Mouse (Mus musculus): ENCODE measurements around the gene Slc25a48. TPM values are rescaled to one million over a fixed set of nuclear protein-coding genes. Genes with fewer than 3 reads are reported as not detected.

Gene Slc25a48
- total and polyA plus RNA-seq, 3 experiments, result 0.05 TPM; not detected in 2

- TF ChIP-seq GATA1 (IDR thresholded peaks at IDR 0.05; ENCODE audit: borderline replicate concordance, low read length) (no peak), GATA2 (IDR thresholded peaks at IDR 0.05; ENCODE audit: borderline replicate concordance, low read depth, low read length) (no peak), TAL1 (conservative IDR thresholded peaks at IDR 0.05; ENCODE audit: low read depth, low read length) (no peak), CTCF (IDR thresholded peaks at IDR 0.05; ENCODE audit: low read depth, low read length) (no peak), POLR2AphosphoS5 (IDR thresholded peaks at IDR 0.05; ENCODE audit: insufficient replicate concordance, low read depth, low read length) (no peak)
- ATAC-seq (ENCODE audit: extremely low read depth, insufficient number of reproducible peaks, low FRiP score, poor library complexity, severe bottlenecking) (no peak), DNase-seq (ENCODE audit: low spot score) (no peak)
- H3K4me1 ChIP-seq (ENCODE audit: insufficient read depth, low read depth, low read length), result no peaks in the 10 kb centered on the region
- H3K36me3 ChIP-seq (replicated peaks), result no peaks in the 10 kb centered on the region
- no peak overlapping the region for H3K4me3 ChIP-seq (ENCODE audit: low read depth, low read length)
- H3K27me3 ChIP-seq (ENCODE audit: insufficient read depth, low read length), result no peaks in the 10 kb centered on the region
- H3K9me3 ChIP-seq (replicated peaks), result peaks cover 69% of the 10 kb centered on the region
These were observed 25.8 kb upstream of the Slc25a48 start for GRCm38 (mm10) chr13:56412286-56412873.

- Histone ChIP-seq H3K27me3 (ENCODE audit: insufficient read depth, low read length) (no peaks in the 10 kb centered on the region), H3K4me3 (ENCODE audit: low read depth, low read length) (no peak overlapping the region; the same call in 1 of the 2 replicates)
These were observed 19.3 kb upstream of the Slc25a48 start for GRCm38 (mm10) chr13:56418685-56419483.

GRCm38 (mm10) chr13:56419538-56419937 lies 18.6 kb upstream of the Slc25a48 start:
- DNase-seq (ENCODE audit: low spot score) (no peak), ATAC-seq (ENCODE audit: extremely low read depth, insufficient number of reproducible peaks, low FRiP score, poor library complexity, severe bottlenecking) (no peak)
- H3K4me3 ChIP-seq (ENCODE audit: low read depth, low read length), result no peak overlapping the region
- peaks cover 71% of the 10 kb centered on the region for H3K9me3 ChIP-seq (replicated peaks)
- no peaks in the 10 kb centered on the region for H3K4me1 ChIP-seq (ENCODE audit: insufficient read depth, low read depth, low read length)
- no peak for TF ChIP-seq GATA2 (IDR thresholded peaks at IDR 0.05; ENCODE audit: borderline replicate concordance, low read depth, low read length)
- no peak for TF ChIP-seq GATA1 (IDR thresholded peaks at IDR 0.05; ENCODE audit: borderline replicate concordance, low read length)
- TF ChIP-seq CTCF (IDR thresholded peaks at IDR 0.05; ENCODE audit: low read depth, low read length), result no peak
- no peak for TF ChIP-seq POLR2AphosphoS5 (IDR thresholded peaks at IDR 0.05; ENCODE audit: insufficient replicate concordance, low read depth, low read length)
- H3K27me3 ChIP-seq (ENCODE audit: insufficient read depth, low read length), result no peaks in the 10 kb centered on the region
- H3K36me3 ChIP-seq (replicated peaks), result no peaks in the 10 kb centered on the region

More at GRCm38 (mm10) chr13:56418685-56419483, 19.3 kb upstream of the Slc25a48 start:
- ATAC-seq (ENCODE audit: extremely low read depth, insufficient number of reproducible peaks, low FRiP score, poor library complexity, severe bottlenecking), result no peak
- TF ChIP-seq GATA2 (IDR thresholded peaks at IDR 0.05; ENCODE audit: borderline replicate concordance, low read depth, low read length) (no peak), GATA1 (IDR thresholded peaks at IDR 0.05; ENCODE audit: borderline replicate concordance, low read length) (no peak), CTCF (IDR thresholded peaks at IDR 0.05; ENCODE audit: low read depth, low read length) (no peak), TAL1 (conservative IDR thresholded peaks at IDR 0.05; ENCODE audit: low read depth, low read length) (no peak), POLR2AphosphoS5 (IDR thresholded peaks at IDR 0.05; ENCODE audit: insufficient replicate concordance, low read depth, low read length) (no peak)
- Histone ChIP-seq H3K4me1 (ENCODE audit: insufficient read depth, low read depth, low read length) (no peaks in the 10 kb centered on the region), H3K36me3 (replicated peaks) (no peaks in the 10 kb centered on the region), H3K9me3 (replicated peaks) (peaks cover 75% of the 10 kb centered on the region)
- no peak for DNase-seq (ENCODE audit: low spot score)

GRCm38 (mm10) chr13:56422072-56422723 lies 16.0 kb upstream of the Slc25a48 start:
- no peak for DNase-seq (ENCODE audit: low spot score)
- no peak for TF ChIP-seq GATA1 (IDR thresholded peaks at IDR 0.05; ENCODE audit: borderline replicate concordance, low read length)
- TF ChIP-seq TAL1 (conservative IDR thresholded peaks at IDR 0.05; ENCODE audit: low read depth, low read length), result no peak
- no peak for TF ChIP-seq POLR2AphosphoS5 (IDR thresholded peaks at IDR 0.05; ENCODE audit: insufficient replicate concordance, low read depth, low read length)
- no peak for TF ChIP-seq CTCF (IDR thresholded peaks at IDR 0.05; ENCODE audit: low read depth, low read length)
- TF ChIP-seq GATA2 (IDR thresholded peaks at IDR 0.05; ENCODE audit: borderline replicate concordance, low read depth, low read length), result no peak
- ATAC-seq (ENCODE audit: extremely low read depth, insufficient number of reproducible peaks, low FRiP score, poor library complexity, severe bottlenecking), result no peak

GRCm38 (mm10) chr13:56425931-56426330 lies 12.2 kb upstream of the Slc25a48 start:
- TF ChIP-seq POLR2AphosphoS5 (IDR thresholded peaks at IDR 0.05; ENCODE audit: insufficient replicate concordance, low read depth, low read length) (no peak), TAL1 (conservative IDR thresholded peaks at IDR 0.05; ENCODE audit: low read depth, low read length) (no peak), GATA2 (IDR thresholded peaks at IDR 0.05; ENCODE audit: borderline replicate concordance, low read depth, low read length) (no peak), GATA1 (IDR thresholded peaks at IDR 0.05; ENCODE audit: borderline replicate concordance, low read length) (no peak), CTCF (IDR thresholded peaks at IDR 0.05; ENCODE audit: low read depth, low read length) (no peak)
- H3K4me3 ChIP-seq (ENCODE audit: low read depth, low read length), result no peak overlapping the region
- H3K4me1 ChIP-seq (ENCODE audit: insufficient read depth, low read depth, low read length), result no peaks in the 10 kb centered on the region
- DNase-seq (ENCODE audit: low spot score) (no peak), ATAC-seq (ENCODE audit: extremely low read depth, insufficient number of reproducible peaks, low FRiP score, poor library complexity, severe bottlenecking) (no peak)
- no peaks in the 10 kb centered on the region for H3K36me3 ChIP-seq (replicated peaks)
- H3K9me3 ChIP-seq (replicated peaks), result peaks cover 81% of the 10 kb centered on the region
- H3K27me3 ChIP-seq (ENCODE audit: insufficient read depth, low read length), result no peaks in the 10 kb centered on the region

More at GRCm38 (mm10) chr13:56422072-56422723, 16.0 kb upstream of the Slc25a48 start:
- no peak overlapping the region for H3K4me3 ChIP-seq (ENCODE audit: low read depth, low read length)
- H3K27me3 ChIP-seq (ENCODE audit: insufficient read depth, low read length), result no peaks in the 10 kb centered on the region
- H3K9me3 ChIP-seq (replicated peaks), result peaks cover 77% of the 10 kb centered on the region
- H3K4me1 ChIP-seq (ENCODE audit: insufficient read depth, low read depth, low read length), result no peaks in the 10 kb centered on the region
- no peaks in the 10 kb centered on the region for H3K36me3 ChIP-seq (replicated peaks)

GRCm38 (mm10) chr13:56426365-56426764 lies 11.8 kb upstream of the Slc25a48 start, which contains the start of gene Gm3045:
Gene Gm3045, plus strand, starts transcription at chr13:56426594.
- no peaks in the 10 kb centered on the region for H3K4me1 ChIP-seq (ENCODE audit: insufficient read depth, low read depth, low read length)
- H3K36me3 ChIP-seq (replicated peaks), result no peaks in the 10 kb centered on the region
- no peak within 1 kb of the TSS for H3K4me3 ChIP-seq (ENCODE audit: low read depth, low read length)
- H3K27me3 ChIP-seq (ENCODE audit: insufficient read depth, low read length), result no peaks in the 10 kb centered on the region
- ATAC-seq (ENCODE audit: extremely low read depth, insufficient number of reproducible peaks, low FRiP score, poor library complexity, severe bottlenecking) (no peak), DNase-seq (ENCODE audit: low spot score) (no peak)
- H3K9me3 ChIP-seq (replicated peaks), result peaks cover 80% of the 10 kb centered on the region
- TF ChIP-seq GATA2 (IDR thresholded peaks at IDR 0.05; ENCODE audit: borderline replicate concordance, low read depth, low read length), result no peak
- TF ChIP-seq GATA1 (IDR thresholded peaks at IDR 0.05; ENCODE audit: borderline replicate concordance, low read length), result no peak
- no peak for TF ChIP-seq TAL1 (conservative IDR thresholded peaks at IDR 0.05; ENCODE audit: low read depth, low read length)
- TF ChIP-seq POLR2AphosphoS5 (IDR thresholded peaks at IDR 0.05; ENCODE audit: insufficient replicate concordance, low read depth, low read length), result no peak
- TF ChIP-seq CTCF (IDR thresholded peaks at IDR 0.05; ENCODE audit: low read depth, low read length), result no peak
